Mouse (Mus musculus): ENCODE data around the gene Slc39a11.
"Not testable (repeated sequence)": the region's sequence is repeated elsewhere in the genome, so short reads cannot be mapped to it uniquely, and the experiment has no call there.

Slc39a11 gene

GRCm38 (mm10) chr11:113666648-113667047, 16.8 kb upstream of the Slc39a11 start:
- peak; percentile 35 to 62 for DNase-seq

DNA sequence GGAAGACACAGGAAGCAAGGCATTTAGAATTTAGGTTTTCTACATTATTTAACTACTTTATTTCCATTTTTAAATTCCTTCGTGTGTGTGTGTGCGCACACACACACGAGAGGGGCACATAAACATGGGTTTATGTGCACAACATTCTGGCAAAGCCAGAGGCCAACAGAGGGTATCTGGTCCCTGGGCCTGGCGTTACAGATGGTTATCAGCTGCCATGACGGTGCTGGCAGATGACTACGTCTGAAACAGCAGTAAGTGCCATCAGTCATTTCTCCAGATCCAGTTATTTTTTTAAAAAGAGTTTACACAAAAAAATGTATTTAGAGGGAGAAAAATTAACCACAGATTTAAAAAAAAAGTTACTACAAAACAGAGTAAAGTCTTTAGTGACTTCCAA, 16.3 kb upstream of the Slc39a11 start:
- DNase-seq, result no peak

DNA sequence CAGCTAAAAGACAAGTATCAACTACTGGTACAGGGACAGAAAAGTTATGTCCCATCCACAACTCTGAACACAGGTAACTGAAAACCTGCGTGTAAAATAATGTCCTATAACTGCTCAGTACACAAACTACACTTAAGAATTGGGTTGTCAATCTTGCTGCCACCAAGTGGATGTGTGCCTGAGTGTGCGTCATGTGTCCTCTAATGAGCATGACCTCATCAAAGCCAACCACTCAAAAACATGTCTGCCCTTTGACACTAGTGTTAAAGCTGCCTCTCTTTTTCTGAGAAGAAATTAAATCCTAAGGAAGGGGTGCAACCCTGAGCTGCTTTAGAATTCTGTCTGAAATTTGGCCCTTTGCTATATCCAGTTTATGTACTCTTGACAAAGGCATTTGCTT, 14.4 kb upstream of the Slc39a11 start:
- DNase-seq, result no peak

DNA sequence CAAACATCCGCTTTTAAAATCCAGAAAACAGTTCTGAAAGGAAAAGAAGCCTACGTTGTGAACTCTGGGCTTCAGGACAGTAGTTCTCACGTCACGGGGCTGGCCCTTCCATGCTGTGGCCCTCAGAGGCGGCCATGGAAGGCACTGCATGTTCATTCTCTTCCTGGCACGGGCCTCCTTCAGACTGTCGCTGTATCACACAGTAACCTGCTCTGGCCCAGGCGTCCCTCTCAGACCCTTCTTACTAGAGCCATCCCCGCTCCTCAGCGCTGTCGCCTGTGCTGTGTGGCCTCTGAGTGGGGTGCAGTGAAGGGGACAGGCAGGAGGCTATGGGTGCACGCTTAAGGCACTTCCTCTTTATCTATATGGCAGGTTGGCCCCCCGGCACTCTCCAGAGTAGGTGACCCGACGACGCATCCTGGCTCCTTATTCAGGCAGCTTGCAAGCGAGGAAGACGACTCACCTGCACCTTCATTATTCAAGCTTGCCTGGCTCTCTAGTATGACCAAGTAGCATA, 12.0 kb upstream of the Slc39a11 start:
- no peak for DNase-seq

GRCm38 (mm10) chr11:113660940-113661339, 11.1 kb upstream of the Slc39a11 start:
- no peak for DNase-seq

DNA sequence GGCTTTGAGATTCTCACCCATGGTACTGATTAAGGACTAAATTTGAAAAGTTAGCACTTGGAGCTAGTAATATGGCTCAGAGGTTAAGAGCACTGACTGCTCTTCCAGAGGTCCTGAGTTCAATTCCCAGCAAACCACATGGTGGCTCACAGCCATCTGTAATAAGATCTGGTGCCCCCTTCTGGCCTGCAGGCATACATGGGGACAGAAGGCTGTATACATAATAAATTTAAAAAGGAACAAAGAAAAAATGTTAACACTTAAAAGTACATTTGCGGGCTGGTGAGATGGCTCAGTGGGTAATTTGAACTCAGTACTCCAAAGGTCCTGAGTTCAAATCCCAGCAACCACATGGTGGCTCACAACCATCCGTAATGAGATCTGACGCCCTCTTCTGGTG, 10.3 kb upstream of the Slc39a11 start:
- not testable (repeated sequence) for DNase-seq

DNA sequence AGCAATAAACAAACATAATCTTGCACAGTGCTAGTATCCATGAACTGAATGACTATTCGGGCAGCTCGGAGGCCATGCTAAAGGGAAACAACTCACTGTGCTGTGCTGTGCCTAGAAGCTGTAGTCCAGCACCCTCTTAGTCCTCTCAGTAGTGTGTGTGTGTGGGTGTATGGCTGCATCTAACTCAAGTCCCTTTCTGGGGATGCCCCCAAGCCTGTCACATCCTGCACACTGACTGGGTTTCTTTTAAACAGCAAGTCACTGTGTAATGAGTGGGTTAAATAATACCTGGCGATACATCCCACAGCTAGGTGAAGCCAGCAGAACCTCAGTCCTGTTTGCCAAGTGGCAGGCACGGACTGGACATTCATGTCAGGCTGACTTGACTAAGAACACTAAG, 8.9 kb upstream of the Slc39a11 start:
- DNase-seq, result no peak

- DNase-seq, result no peak
These were observed 8.4 kb upstream of the Slc39a11 start for GRCm38 (mm10) chr11:113658319-113658718.

- DNase-seq, result no peak
These were observed 7.3 kb upstream of the Slc39a11 start for GRCm38 (mm10) chr11:113657221-113657620.

GRCm38 (mm10) chr11:113656511-113656932, 6.6 kb upstream of the Slc39a11 start:
- DNase-seq, result no peak

- no peak for DNase-seq
These were observed 4.8 kb upstream of the Slc39a11 start for GRCm38 (mm10) chr11:113654561-113655270.

GRCm38 (mm10) chr11:113654105-113654504, 4.2 kb upstream of the Slc39a11 start:
- no peak for DNase-seq

DNA sequence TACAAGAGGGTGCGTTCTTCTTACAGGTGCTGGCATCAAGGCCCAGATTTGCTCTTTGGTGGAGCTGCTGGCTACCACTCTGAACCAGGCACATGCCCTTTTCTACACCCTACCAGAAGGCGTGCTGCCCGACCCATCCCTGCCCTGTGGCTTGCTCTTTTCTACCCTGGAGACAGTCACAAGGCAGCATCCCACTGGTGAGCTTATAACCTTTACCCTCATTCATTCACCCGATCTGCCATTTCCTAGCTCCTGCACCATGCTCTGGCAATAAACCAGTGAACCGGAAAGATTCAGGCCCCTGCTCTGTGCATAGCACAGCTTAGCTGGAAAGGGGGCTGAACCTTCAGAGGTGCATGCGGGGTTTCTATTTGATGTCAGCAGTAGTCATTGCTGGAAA, 2.6 kb upstream of the Slc39a11 start:
- DNase-seq, result no peak

DNA sequence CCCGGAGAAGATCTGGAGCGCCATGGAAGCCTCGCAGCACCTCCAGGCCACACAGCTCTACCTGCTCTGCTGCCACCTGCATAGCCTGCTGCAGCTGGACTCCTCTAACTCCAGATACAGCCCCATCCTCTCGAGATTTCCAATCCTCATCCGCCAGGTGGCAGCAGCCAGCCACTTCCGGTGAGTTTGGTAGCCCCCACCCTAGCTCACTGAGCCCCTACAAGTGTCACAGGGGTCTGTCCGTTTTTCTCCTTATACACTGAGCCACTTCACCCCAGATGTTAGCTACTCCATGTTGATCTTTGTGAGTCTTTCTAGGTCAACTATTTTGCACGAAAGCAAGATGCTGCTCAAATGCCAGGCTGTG, 2.0 kb upstream of the Slc39a11 start:
- DNase-seq, result peak; percentile 64 to 66

GRCm38 (mm10) chr11:113651206-113651906, 1.5 kb upstream of the Slc39a11 start:
- no peak for DNase-seq

- no peak for DNase-seq
These were observed 1.1 kb downstream of the Slc39a11 start, which contains the start of gene Cog1 for GRCm38 (mm10) chr11:113648690-113649352. TSS of gene Cog1 (plus strand) at chr11:113649169.

DNA sequence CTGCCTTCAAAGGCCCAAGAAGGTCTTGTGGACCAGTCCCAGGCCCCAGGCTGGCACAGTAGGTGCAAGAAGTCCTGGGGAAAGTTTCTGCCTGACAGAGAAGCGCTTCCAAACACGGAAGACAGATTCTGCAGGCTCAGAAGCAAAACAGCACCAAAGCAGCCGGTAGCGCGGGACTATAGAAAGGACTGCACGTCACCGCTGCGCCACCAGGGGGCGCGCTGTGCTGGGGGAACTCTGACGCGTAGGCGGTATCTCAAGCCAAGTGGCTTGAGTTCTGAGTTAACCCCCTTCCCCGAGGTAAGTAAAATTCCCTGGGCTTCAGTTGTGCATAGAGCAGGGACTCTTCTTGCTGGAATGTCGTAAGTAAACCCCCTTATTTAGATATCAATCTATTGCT, 1.7 kb downstream of the Slc39a11 start:
- peak; percentile 79 to 88 for DNase-seq

DNA sequence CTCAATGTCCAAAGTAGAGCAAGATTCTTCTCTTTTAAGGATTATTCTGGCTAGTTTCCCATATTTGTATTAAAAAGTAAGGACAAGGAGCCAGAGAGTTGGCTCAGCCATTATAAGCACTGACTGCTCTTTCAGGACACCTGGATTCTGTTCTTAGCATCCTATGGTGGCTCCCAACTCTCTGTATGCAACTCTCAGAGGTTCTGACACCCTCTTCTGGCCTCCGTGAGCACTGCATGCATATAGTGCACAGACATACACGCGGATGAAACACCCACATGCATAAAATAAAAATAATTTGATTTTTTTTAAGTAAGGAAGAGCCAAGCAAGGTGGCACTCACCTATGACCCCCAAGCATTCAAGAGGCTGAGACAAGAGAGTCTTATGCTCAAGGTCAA, 4.7 kb downstream of the Slc39a11 start:
- DNase-seq, result no peak

GRCm38 (mm10) chr11:113638680-113639079, 11.2 kb downstream of the Slc39a11 start:
- no peak for DNase-seq

- no peak for DNase-seq
These were observed 15.2 kb downstream of the Slc39a11 start for GRCm38 (mm10) chr11:113634699-113635121.

GRCm38 (mm10) chr11:113633398-113633797, 16.5 kb downstream of the Slc39a11 start:
- no peak for DNase-seq

DNA sequence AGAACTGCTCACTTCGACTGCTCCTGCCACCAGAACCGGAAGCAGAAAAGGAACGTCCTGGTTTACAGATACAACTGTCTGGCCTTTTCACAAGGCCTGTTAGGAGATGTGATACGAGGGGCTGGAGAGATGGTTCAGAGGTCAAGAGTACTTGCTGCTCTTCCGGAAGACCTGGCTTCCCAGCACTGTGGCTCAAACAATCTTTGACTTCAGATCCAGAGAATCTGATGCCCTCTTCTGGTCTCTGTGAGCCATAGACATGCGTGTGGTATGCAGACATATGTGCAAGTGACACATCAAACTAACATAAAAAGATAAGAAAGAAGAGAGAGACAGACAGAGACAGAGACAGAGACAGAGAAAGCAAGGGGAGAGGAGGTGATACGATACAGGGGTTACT, 17.6 kb downstream of the Slc39a11 start:
- no peak for DNase-seq

- DNase-seq, result no peak
These were observed 18.0 kb downstream of the Slc39a11 start for GRCm38 (mm10) chr11:113631862-113632261.

- DNase-seq, result peak in 1 of 2 experiments; percentile 20
These were observed 18.6 kb downstream of the Slc39a11 start for GRCm38 (mm10) chr11:113631302-113631701.

Measured in lung, postnatal 4 days (tissue).